Mouse (Mus musculus): Measurements from ENCODE around the gene Wipf2. TPM values are rescaled to one million over a fixed set of nuclear protein-coding genes. Genes with fewer than 3 reads are reported as not detected.

The Wipf2 gene
- polyA plus RNA-seq, 1 experiment from 2014 or later = 5.4 TPM

DNA sequence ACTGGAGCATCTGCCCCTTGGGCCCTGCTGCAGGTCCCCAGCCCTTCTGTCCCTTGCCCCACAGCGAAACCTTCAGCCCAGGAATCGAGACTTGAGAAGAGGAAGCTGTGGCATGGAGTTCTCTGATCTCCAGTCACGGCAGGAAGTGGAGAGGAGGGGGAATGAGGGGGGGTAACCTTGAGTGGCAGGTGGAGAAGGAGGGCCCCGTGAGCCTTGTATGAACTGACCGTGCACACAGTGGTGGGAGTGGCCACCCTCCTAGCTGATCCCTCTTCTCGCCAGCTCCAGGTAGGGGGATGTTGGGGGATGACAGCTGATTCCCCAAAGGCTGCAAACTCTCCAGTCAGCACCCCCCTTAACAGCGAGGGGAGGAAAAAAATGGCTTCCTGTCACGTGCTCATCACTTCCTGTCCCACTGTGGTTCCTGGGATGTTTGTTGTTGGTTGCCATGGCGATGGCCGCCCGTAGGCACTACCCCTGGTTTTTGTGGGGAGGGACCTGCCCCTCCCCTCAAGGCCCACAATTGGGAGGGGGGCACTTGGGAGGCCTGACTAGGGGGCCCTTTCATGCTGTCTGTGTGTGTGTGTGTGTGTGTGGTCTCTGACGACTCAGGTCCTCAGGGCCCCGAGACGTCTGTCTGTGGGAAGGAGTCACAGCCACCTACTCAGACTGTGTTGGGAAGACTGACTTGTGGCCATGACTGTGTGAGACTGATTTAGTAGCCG is 78.5 kb downstream of the Wipf2 start:
- Histone ChIP-seq H3K9me3 (no peaks in the 10 kb centered on the region), H3K27ac (peak overlapping the region; percentile 84), H3K9ac (peak overlapping the region; percentile 68), H3K36me3 (peaks cover 3% of the 10 kb centered on the region), H3K27me3 (no peaks in the 10 kb centered on the region), H3K4me3 (peak overlapping the region; percentile 90), H3K4me1 (peaks cover 84% of the 10 kb centered on the region), H3K4me2 (replicated peaks) (peak overlapping the region; percentile 95)
- WGBS = 6% methylated on average over 15 of the region's 15 CpGs
- ATAC-seq (ENCODE audit: low FRiP score, low read depth) = no peak

DNA sequence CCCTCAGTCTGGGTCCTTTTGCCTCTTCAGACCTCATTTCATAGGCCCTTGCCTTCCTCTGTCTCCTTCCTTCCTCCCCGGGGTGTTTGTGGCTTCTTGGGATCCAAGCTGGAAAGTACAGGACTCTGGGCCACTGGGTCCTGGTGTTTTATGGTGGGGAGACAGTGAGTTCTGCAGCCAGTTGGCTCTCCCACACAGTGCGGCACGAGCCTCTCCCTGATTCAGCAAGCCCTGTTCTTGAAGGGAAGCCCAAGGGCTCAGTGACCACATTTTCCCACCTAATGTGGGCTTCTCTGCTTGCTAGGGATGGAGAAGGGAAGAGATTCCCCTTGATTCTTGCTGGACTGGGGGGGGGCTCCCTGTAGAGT is 79.1 kb downstream of the Wipf2 start:
- Histone ChIP-seq H3K4me2 (replicated peaks) (peak overlapping the region; percentile 95), H3K9ac (peak overlapping the region; percentile 68), H3K27ac (peak overlapping the region; percentile 84), H3K36me3 (peaks cover 8% of the 10 kb centered on the region), H3K27me3 (no peaks in the 10 kb centered on the region), H3K4me3 (peak overlapping the region; percentile 90), H3K4me1 (peaks cover 88% of the 10 kb centered on the region), H3K9me3 (no peaks in the 10 kb centered on the region)
- WGBS = 34% methylated on average over 3 of the region's 3 CpGs
- no peak for ATAC-seq (ENCODE audit: low FRiP score, low read depth)

DNA sequence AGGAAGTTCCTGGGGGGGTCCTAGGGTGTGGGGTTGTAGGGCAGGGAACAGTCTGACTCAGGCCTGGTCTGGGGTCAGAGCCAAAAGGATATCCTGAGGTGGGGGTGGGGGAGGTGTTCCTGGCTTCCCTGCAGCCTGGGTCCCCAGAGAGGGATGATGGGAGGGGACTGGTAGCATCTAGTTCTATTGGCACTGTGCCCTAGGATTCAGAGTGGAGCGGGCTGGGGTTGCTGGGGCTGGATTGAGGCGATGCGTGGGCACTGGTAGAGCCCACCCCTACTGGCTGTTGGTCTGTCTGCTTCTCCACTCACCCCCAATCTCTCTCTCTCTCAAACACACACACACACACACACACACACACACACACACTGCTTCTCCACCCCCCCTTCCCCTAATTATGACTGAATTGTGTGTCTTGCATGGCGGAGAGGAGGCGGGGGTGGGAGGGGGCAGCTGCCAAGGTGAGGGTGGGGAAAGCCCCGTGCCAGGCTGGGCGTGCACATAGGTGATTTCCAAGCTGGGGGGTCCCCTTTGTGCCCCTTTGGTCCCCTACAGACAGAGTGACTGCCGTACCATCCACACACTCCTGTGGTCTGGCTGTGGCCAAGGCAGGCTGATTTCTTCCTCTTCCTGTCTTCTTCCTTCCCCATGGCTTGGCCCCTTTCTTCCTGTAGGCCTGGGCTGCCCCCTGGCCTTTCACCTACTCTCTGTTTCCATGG is 79.6 kb downstream of the Wipf2 start:
- Histone ChIP-seq H3K4me3 (peak overlapping the region; percentile 90; the same call in 1 of the 2 replicates), H3K27ac (peak overlapping the region; percentile 84), H3K4me2 (replicated peaks) (peak overlapping the region; percentile 95), H3K27me3 (no peaks in the 10 kb centered on the region), H3K9me3 (no peaks in the 10 kb centered on the region), H3K9ac (peak overlapping the region; percentile 68), H3K36me3 (peaks cover 13% of the 10 kb centered on the region), H3K4me1 (peaks cover 94% of the 10 kb centered on the region)
- 53% methylated on average over 8 of the region's 8 CpGs for WGBS
- no peak for ATAC-seq (ENCODE audit: low FRiP score, low read depth)

DNA sequence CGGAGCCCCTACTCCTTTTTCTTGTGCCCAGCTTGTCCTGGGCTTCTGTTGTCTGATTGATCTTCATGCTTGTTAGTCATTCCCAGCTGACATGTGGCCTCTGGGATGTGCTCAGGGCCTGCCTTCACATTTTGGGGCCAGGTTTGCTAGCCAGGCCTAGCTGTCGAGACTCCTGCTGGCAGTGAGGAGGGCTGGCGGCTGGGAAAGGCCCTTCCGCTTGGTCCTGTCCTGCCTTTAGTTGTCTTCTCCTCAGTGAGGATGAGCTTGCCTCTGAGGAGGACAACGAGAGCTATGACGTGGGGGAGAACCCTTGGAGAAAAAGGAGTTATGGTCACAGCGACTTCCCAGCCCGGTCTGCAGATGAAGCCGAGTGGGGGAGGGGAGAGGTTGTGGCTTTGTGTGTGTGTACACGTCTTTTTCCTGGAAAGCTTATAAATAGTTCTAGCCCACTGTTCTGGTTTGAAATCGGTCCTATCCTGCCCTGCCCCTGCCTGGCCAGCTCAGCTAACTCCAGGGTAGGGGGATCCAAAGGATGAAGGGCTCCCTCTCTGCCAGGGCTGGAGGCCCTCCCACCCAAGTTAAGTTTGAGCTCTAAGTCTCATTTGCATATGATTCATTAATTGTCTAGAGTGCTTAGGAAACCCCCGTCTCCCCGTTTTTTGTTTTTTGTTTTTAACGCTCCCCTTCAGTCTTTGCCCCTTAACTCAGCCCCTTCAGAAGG is 80.5 kb downstream of the Wipf2 start:
- peaks cover 92% of the 10 kb centered on the region for H3K4me1 ChIP-seq
- H3K4me2 ChIP-seq (replicated peaks) = peak overlapping the region; percentile 95
- ATAC-seq (ENCODE audit: low FRiP score, low read depth) = no peak

DNA sequence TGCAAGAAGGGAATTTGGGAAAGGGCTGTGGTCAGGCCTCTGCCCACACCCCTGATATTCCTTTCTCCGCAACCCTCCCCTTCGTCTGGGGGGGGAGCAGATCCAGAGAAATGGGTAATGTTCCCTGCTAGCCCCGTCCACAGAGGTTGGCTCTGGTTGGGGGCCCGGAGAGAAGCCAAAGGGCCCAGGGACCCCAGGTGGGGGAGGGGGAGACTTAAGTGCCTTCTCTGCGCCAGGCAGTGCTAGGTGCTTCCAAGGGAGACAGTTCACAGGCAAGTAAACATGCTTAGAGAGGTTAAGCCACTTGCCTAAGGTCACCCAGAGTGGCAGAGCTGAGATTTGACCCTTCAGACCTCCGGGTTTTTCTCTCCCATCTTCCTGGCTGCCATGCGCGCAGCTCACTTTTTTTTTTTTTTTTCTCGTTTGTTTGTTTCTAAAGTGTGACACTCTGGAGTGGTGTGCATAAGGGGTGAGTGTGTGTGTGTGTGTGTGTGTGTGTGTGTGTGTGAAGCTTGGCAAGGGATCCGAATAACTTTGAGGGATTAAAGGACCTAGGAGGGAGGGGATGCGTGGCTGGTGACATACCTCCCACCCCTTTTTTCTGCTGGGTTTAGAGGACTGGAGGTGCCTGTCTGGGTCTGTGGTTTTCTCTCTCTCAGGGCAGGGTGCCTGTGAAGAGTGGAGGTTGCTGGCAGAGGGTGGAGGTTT is 81.6 kb downstream of the Wipf2 start:
- 35% methylated on average over 11 of the region's 11 CpGs for WGBS
- Histone ChIP-seq H3K27me3 (no peaks in the 10 kb centered on the region), H3K9me3 (no peaks in the 10 kb centered on the region), H3K27ac (peak overlapping the region; percentile 84; the same call in 1 of the 2 replicates), H3K4me2 (replicated peaks) (peak overlapping the region; percentile 95), H3K36me3 (peaks cover 26% of the 10 kb centered on the region), H3K4me3 (peak overlapping the region; percentile 14; the same call in 1 of the 2 replicates), H3K9ac (peak overlapping the region; percentile 53), H3K4me1 (peaks cover 92% of the 10 kb centered on the region)
- ATAC-seq (ENCODE audit: low FRiP score, low read depth) = no peak

More for the DNA sequence above, 80.5 kb downstream of the Wipf2 start:
- peak overlapping the region; percentile 68 for H3K9ac ChIP-seq
- 36% methylated on average over 14 of the region's 14 CpGs for WGBS
- peak overlapping the region; percentile 84 for H3K27ac ChIP-seq
- no peaks in the 10 kb centered on the region for H3K27me3 ChIP-seq
- H3K36me3 ChIP-seq = peaks cover 18% of the 10 kb centered on the region
- H3K4me3 ChIP-seq = peak overlapping the region; percentile 14; the same call in 1 of the 2 replicates
- no peaks in the 10 kb centered on the region for H3K9me3 ChIP-seq

GRCm38 (mm10) chr11:98945605-98945977 is 82.2 kb downstream of the Wipf2 start:
- H3K9ac ChIP-seq = peak overlapping the region; percentile 25; the same call in 1 of the 2 replicates
- H3K4me3 ChIP-seq = no peak overlapping the region
- H3K27ac ChIP-seq = peak overlapping the region; percentile 52; the same call in 1 of the 2 replicates
- H3K36me3 ChIP-seq = peaks cover 32% of the 10 kb centered on the region
- H3K9me3 ChIP-seq = no peaks in the 10 kb centered on the region
- no peaks in the 10 kb centered on the region for H3K27me3 ChIP-seq
- H3K4me2 ChIP-seq (replicated peaks) = no peak overlapping the region; the same call in 1 of the 2 replicates
- no peak for ATAC-seq (ENCODE audit: low FRiP score, low read depth)
- H3K4me1 ChIP-seq = peaks cover 90% of the 10 kb centered on the region
- WGBS = 46% methylated on average over 3 of the region's 3 CpGs

DNA sequence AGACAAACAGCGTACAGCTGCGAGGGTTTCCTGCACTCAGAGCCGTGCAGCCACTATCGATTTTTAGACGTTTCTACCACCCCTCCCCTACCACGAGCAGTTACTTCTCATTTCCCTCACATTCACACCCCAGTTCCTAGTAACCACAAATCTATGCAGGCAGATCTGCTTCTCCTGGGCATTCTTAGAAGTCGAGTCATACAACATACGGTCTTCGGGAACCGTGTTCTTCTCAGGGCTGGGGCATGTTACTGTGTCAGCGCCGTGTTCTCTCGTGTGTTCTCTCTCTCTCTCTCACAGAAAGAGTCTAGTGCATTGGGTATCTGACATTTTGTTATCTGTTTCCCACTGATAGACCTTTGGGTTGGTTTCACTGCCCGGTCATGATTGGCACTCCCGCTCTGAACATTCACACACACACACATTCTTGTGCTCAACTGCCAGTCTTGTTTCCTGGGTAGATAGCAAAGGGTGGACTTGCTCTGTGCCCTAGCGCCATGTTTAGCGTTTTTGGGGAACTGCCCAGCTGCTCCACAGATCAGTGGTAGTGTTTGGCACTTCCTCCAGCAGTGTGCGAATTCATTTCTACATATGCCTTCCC is 84.6 kb downstream of the Wipf2 start:
- H3K4me3 ChIP-seq = no peak overlapping the region
- no peak overlapping the region for H3K9ac ChIP-seq
- no peak overlapping the region; the same call in 1 of the 2 replicates for H3K27ac ChIP-seq
- 78% methylated on average over 18 of the region's 18 CpGs for WGBS
- H3K4me2 ChIP-seq (replicated peaks) = no peak overlapping the region
- H3K9me3 ChIP-seq = no peaks in the 10 kb centered on the region
- no peak for ATAC-seq (ENCODE audit: low FRiP score, low read depth)
- H3K27me3 ChIP-seq = no peaks in the 10 kb centered on the region
- peaks cover 87% of the 10 kb centered on the region for H3K4me1 ChIP-seq
- H3K36me3 ChIP-seq = peaks cover 55% of the 10 kb centered on the region

- no peaks in the 10 kb centered on the region for H3K9me3 ChIP-seq
- H3K9ac ChIP-seq = peak overlapping the region; percentile 35; the same call in 1 of the 2 replicates
- H3K4me1 ChIP-seq = peaks cover 87% of the 10 kb centered on the region
- H3K36me3 ChIP-seq = peaks cover 55% of the 10 kb centered on the region
- WGBS = 76% methylated on average over 12 of the region's 12 CpGs
- H3K27me3 ChIP-seq = no peaks in the 10 kb centered on the region
- H3K27ac ChIP-seq = no peak overlapping the region; the same call in 1 of the 2 replicates
- H3K4me3 ChIP-seq = no peak overlapping the region
- no peak overlapping the region for H3K4me2 ChIP-seq (replicated peaks)
- ATAC-seq (ENCODE audit: low FRiP score, low read depth) = no peak
These were observed 86.0 kb downstream of the Wipf2 start for GRCm38 (mm10) chr11:98949242-98949957.

- H3K36me3 ChIP-seq = peaks cover 55% of the 10 kb centered on the region
- peak overlapping the region; percentile 10; the same call in 1 of the 2 replicates for H3K27ac ChIP-seq
- H3K4me2 ChIP-seq (replicated peaks) = no peak overlapping the region
- H3K27me3 ChIP-seq = no peaks in the 10 kb centered on the region
- H3K4me3 ChIP-seq = no peak overlapping the region
- 86% methylated on average over 7 of the region's 7 CpGs for WGBS
- H3K4me1 ChIP-seq = peaks cover 87% of the 10 kb centered on the region
- no peaks in the 10 kb centered on the region for H3K9me3 ChIP-seq
- ATAC-seq (ENCODE audit: low FRiP score, low read depth) = no peak
- peak overlapping the region; percentile 35; the same call in 1 of the 2 replicates for H3K9ac ChIP-seq
These were observed 86.6 kb downstream of the Wipf2 start for GRCm38 (mm10) chr11:98949958-98950460.

DNA sequence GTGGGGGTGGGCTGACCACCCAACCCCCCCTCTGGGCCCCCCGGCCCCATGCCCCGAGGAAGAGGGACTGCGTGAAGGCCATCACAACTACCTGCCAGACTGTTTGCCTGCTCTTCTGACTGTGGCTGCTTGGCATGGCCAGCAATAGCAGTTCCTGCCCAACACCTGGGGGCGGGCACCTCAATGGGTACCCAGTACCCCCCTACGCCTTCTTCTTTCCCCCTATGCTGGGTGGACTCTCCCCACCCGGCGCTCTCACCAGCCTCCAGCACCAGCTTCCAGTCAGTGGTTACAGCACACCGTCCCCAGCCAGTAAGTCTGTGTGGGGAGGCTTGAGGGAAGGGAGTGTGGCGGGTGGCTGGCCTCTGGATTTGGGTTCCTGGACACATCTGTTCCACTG is 87.0 kb downstream of the Wipf2 start:
- Histone ChIP-seq H3K4me1 (peaks cover 87% of the 10 kb centered on the region), H3K4me3 (no peak overlapping the region), H3K9ac (no peak overlapping the region), H3K27me3 (no peaks in the 10 kb centered on the region), H3K27ac (peak overlapping the region; percentile 10; the same call in 1 of the 2 replicates), H3K36me3 (peaks cover 55% of the 10 kb centered on the region), H3K9me3 (no peaks in the 10 kb centered on the region), H3K4me2 (replicated peaks) (no peak overlapping the region)
- WGBS = 79% methylated on average over 9 of the region's 9 CpGs
- ATAC-seq (ENCODE audit: low FRiP score, low read depth) = no peak

Measured in limb, embryonic 13.5 days (tissue).